Mouse (Mus musculus) embryo, embryonic 10.5 days (tissue): ENCODE measurements at regions not wholly inside any gene's neighbourhood (a gene's known extent, or its start where the extent isn't known, plus 50 kb on each side); places are given as distances from the start of the nearest gene placed in this dataset.

Experiments used
- DNase-seq: peaks from one replicate; pipeline ENCODE4 v3.0.0-alpha.2; 2015; ENCODE audit warnings: low spot score

- DNase-seq = no peak
Observed at GRCm38 (mm10) chr12:15966631-15967030, 149.9 kb upstream of the Trib2 start.

DNA sequence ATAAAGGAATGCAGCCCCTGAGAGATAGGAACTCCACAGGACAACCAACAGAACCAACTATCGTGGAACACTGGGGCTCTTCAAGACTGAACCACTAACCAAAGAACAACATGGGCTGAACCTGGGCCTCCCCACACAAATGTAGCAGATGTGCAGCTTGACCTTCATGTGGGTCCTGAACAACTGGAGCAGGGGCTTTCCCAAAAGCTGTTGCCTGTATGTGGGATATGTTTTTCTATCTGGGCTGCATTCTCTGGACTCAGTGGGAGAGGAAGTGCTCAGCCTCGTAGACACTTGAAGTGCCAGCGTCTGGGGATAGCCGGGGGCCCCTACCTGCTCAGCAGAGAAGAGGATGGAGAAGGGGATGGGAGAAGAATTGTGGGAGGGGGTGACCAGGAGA lies 149.2 kb upstream of the Trib2 start:
- DNase-seq = no peak

DNA sequence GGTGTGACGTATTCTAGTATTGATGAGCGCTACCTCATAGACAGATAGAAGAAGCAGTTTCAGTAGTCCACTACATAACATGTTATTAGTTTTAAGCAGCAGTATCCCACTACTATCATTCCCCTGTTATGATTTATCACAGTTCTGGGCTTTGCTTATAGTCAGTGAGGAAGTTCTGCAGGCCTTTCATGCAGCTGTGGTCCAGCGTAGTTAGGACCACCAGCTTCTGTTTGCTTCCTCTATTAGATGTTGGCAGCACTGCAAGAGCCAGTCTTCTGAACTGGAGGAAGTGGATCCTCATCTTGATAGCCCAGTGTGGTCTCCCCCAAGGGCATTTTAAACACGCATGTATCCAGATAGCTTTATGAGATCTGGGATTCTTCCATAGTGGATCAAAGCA lies 147.4 kb upstream of the Trib2 start:
- DNase-seq = no peak

DNA sequence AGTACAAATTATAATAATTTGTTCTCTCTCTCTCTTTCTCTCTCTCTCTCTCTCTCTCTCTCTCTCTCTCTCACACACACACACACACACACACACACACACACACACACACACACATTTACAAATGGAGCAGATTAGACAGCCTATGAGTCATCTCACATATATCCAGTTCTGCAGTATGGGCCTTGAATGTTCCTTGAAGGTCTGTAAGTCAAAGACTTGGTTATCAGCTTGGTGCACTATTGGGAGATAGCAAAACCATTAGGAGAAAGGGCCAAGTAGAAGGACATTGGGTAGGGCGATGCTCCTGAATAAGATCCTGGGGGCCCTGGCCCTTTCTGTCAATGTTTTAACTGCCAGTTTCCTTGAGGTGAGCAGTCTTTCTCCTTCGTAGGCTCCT lies 145.1 kb upstream of the Trib2 start:
- DNase-seq = no peak

DNA sequence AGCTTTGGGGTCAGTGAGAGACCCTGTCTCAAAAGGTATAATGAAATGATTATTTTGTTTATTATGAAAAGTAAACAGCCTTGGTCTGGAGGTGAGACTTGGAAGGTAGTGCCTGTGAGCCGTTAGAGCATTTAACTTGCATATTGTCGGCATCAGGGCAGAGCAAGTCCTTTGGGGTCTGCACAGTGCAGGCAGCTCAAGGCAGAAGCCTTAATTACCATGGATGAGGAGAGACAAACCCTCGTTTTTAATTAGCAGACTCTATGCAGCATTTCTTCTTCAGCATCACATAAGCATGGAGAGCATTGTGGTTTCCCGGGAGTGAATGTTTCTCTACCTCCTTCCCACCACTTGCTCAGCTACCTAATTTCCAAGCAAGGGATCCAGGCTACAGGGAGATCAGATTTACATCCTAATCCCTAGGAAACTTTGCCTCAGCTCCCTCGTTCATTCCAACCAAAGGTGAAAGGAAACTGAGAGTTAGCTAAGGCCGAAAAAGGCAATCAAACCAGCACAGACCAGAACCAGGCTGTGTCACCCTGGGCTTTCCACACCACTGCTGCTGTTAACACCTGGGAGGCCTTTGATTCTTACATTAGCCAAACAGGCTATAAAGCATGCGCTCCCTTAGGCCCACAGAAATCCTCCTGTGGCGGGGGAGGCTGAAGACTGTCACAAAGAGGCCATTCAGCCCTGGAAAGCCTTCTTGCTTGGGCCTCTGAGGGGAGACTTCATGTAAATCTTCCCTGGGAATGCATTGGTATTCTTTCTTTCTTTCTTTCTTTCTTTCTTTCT lies 120.9 kb upstream of the Trib2 start:
- peak; percentile 30 for DNase-seq

DNA sequence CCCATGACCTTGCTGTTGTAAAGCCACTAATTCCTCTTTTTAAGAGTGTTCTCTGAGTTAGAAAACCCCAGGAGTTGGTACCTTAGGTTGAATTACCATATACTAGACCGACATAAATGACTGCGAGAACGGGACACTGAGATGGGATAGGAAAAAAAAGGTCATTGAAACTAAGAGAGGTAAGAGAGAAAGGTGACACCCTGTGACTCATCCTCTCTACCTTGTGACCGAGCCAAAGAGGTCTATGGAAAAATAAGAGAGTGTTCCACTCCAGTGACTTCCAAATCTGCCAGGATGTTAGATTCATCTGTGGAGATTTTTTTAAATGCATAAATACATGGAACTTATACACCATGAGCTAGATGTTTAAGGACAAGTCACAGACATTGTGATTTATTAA lies 115.3 kb upstream of the Trib2 start:
- no peak for DNase-seq

DNA sequence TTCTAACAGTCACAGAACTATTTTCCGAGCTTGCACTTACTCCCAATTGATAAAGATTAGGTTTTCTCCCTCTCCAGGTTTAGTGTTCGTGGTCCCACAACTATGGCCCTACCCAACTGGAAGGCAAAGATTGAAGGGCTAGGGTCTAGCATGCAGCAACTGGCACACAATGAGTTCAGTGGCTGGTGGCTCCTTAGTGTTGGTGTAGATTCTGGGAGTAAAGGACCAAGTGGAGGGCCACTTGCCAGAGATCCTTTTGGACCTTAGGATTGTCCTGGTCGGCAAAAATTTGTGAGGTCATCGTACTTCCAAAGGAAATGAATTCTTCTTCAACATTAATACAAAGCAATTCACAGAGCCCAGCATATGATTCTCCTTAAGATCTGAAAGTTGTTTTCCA lies 114.8 kb upstream of the Trib2 start:
- no peak for DNase-seq

DNA sequence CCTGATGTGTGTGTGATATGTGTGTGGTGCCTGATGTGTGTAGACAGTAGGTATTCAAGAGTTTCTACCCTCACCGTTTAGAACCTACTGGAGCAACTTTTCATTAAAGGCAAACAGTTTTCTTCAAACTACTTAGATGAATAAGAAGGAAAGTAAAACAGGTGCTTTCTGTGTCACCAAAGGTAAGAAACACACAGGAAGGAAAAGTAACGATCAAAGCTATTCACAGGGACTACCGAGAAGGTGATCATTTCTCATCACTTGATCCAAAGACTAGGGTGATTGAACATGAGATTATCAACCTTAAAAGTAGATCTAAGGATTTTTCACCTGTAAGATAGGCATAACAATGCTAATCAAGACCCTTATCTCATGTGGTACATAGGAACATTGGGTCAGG lies 113.4 kb upstream of the Trib2 start:
- DNase-seq = no peak

GRCm38 (mm10) chr12:15929541-15929940 lies 112.8 kb upstream of the Trib2 start:
- DNase-seq = no peak

DNA sequence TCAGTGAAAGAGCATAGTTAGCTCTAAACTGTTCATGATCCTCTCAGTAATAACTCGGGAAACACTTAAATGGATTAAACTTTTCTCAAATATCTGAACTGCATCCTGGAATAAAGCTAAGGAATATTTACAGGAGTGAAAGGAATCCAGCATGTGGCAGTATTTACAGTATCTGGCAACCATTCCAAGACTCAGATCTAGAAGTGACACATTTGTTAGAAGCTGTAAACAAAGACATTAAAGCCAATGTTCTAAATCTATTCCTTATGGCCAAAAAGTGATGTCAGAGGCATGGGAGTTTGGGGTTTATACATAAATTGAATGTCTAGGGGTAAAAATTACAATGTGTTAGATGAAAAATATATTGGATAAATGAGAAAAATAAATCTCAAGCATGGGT lies 101.6 kb upstream of the Trib2 start:
- DNase-seq = no peak

- DNase-seq = no peak
Observed at GRCm38 (mm10) chr12:15912959-15913358, 96.2 kb upstream of the Trib2 start.

DNA sequence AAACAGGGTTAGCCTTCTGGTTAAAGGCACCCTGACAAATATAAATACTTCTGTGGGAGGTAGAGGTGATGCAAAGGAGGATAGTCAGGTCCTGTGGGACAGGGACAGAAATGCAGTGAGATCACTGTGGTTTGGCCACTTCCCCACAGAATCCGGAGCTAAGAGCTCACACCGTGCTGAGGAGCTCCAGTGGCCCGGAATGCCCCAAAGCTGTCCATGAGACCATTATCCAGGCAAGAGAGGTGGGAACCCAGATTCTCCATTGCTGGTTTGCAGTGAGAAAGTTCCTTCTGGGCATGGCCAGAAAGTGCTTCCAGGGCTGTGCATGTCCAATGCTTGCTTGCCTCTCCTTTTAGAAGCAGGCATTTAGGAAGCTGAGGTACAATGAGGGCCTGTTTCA lies 95.8 kb upstream of the Trib2 start:
- no peak for DNase-seq

DNA sequence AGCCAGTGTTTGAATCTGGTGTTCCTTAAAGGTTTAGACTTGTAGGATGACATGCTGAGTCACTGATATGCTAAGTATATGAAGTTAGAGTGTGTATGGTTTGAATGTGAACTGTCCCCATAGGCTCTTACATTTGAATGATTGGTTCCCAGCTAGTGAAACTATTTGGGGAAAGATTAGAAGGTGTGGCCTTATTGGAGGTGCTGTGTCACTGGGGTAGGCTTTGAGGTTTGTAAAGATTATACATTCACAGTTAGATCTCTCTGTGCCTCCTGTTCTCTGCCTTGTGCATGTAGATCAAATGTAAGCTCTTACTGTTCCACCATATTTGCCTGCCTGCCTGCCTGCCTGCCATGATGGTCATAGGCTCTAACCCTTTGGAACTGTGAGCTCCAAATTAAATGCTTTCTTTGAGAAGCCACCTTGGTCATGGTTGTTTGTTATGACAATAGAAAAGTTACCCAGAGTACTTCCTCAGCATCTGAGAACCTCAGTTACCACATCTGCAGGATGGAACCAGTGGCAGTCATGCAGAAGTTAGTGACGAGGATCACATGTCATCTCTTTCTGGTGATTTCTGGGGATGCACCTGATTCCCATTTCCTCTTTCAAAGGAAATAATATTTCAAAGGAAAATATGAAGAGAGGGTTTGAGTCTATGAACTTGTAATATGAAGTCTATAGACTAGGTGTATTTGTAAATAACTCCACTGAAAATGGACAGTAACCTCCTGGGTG lies 94.7 kb upstream of the Trib2 start:
- no peak for DNase-seq

DNA sequence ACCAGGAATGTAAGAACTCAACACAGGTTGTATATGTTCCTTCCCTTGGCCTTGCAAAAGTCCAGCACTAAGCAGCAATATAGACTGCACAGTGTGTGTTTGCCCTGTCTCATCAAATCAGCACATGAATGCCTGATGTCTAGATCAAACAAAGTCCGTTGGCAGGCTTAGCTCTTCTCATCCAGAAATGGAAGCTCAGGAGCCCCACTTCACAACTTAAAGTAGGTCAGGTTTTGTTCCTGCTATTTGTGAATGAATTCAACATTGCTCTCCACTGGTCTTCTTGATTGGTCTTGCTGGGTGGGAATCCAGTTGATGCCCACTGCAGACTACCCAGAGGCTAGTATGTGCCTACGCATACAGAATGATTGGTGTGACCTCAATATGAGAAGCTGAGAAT lies 80.8 kb upstream of the Trib2 start:
- no peak for DNase-seq

GRCm38 (mm10) chr12:15896511-15896910 lies 79.8 kb upstream of the Trib2 start:
- no peak for DNase-seq

DNA sequence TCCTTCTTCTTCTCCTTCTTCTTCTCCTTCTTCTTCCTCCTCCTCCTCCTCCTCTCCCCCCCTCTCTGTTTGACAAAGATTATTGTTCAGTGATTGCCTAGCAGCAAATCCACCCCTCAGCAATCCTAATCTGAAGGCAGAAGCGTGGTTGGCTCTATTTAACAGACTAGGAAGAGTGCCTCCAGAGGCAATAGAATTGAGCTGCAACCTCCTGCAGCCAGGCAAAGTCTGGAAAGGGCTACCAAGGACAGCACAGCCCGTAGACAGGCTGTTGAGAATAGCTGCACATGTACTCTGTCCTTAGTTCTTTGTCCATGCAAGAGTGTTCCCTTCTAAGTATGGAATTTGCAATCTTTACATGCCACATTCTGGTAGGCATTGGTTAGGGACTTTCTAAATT lies 78.5 kb upstream of the Trib2 start:
- DNase-seq = no peak

DNA sequence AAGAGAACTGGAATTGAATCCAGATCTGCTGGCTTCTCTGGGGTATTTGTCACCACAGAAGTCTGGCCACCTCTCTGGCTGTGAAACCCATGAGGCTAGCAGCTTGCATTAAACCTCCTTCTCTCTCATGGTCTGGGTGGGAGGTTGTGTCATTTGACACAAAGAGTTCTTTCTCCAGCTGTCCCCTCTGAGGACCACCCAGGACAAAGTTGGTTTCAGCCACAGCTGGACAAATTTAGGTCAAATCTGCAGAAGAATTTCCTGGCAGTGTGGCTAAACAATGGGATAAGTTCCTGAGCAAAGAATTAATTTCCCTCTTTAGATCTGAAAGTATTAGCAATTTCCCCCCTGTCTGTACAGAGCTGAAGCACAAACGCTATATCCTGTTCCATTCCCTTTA lies 73.9 kb upstream of the Trib2 start:
- peak; percentile 9 for DNase-seq

DNA sequence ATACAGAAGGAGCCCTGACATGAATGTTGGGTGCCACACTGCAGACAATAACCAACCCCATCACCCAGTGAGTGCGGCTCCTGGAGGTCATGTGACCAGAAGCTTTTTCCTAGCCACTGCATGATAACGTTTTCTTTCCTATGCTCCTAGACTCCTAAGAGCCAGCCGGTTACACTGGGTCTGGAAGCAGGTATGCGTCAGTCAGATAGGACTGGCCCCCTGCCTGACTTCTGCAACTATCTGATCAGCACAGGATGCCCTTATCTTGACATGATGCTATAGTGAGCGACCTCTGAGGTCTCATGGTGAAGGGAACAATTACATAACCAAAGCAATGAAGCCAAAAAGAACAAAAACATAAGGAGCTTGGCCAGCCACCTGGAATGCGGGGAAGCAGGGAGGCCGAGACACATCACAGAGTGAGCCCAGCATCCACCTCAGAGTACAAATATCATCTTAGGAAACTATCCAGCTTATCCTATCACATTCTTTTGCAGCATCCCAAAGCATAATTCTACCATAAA lies 63.2 kb upstream of the Trib2 start:
- DNase-seq = no peak
